Mouse (Mus musculus) heart, postnatal 10 days (tissue): Measurements from ENCODE around the gene Usp44. TPM values are rescaled to one million over a fixed set of nuclear protein-coding genes. Genes with fewer than 3 reads are reported as not detected.

ENCODE experiments used
- DNase-seq, 2 experiments: peaks; one replicate each; pipeline ENCODE4 v3.0.0; 2021
- intact Hi-C: fragments of 180-260 bp; cut with DNase I; formaldehyde crosslinking; loops from one replicate; pipeline ENCODE4 v1.15.1; 2025
- total RNA-seq, 2 experiments: library from RNA; stranded (reverse); gene quantifications; 2 replicates each; pipeline ENCODE4 v1.2.3; 2021

The Usp44 gene
- total RNA-seq, 2 experiments from 2014 or later: not detected

GRCm38 (mm10) chr10:93907376-93907775 is 76.0 kb downstream of the Usp44 start:
- DNase-seq: no peak
- intact Hi-C loops: no loop called here

Other genes starting within 250 kb of the Usp44 start
- gene Snrpf, start 241.8 kb upstream of the Usp44 start, total RNA-seq: 10 to 100 TPM; 12.2 to 16.2 TPM
- 10 to 100 TPM; 24.6 to 36.4 TPM for gene Ntn4, start 190.9 kb upstream of the Usp44 start, total RNA-seq
- 100 to 1,000 TPM; 150 to 156 TPM for gene Metap2, start 65.5 kb downstream of the Usp44 start, total RNA-seq
- gene Vezt, start 204.3 kb downstream of the Usp44 start, total RNA-seq: 10 to 100 TPM; 37.9 to 40.2 TPM
- gene Fgd6, start 204.4 kb downstream of the Usp44 start, total RNA-seq: 1 to 10 TPM; 5.9 to 6.0 TPM